Mouse (Mus musculus) B cell, adult 62 days (primary cell): Measurements from ENCODE around the gene Arl11. TPM values are rescaled to one million over a fixed set of nuclear protein-coding genes. Genes with fewer than 3 reads are reported as not detected.

Experiments
- total RNA-seq: library from RNA; stranded (reverse); gene quantifications from 4 replicates; pipeline ENCODE4 v1.2.4, GENCODE M21; 2023

Arl11 gene
- 1.4 to 2.8 TPM (median 2.4 TPM) in 4 replicates for total RNA-seq

DNA sequence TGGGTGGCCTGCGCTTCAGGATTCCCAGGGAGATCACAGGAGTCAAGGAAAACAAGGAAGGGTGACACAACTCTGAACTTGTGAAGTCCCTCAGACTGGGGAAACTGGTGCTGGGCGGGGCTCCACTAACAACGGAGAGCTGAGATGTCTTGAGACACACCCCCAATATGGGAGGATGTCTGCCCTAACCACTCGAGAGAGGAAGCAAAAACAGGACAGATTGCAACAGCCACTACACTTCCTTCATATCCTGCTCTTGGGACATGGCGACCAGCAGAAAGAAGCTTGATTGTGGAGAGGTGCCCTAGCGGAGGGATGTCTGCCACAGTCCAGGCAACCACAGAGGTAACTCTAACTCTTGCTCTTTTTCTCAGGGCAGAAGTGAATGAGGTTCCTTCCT is at the start of gene Arl11:
TSS of gene Arl11 (plus strand) at position 161 of the 400 bp plus-strand sequence.

DNA sequence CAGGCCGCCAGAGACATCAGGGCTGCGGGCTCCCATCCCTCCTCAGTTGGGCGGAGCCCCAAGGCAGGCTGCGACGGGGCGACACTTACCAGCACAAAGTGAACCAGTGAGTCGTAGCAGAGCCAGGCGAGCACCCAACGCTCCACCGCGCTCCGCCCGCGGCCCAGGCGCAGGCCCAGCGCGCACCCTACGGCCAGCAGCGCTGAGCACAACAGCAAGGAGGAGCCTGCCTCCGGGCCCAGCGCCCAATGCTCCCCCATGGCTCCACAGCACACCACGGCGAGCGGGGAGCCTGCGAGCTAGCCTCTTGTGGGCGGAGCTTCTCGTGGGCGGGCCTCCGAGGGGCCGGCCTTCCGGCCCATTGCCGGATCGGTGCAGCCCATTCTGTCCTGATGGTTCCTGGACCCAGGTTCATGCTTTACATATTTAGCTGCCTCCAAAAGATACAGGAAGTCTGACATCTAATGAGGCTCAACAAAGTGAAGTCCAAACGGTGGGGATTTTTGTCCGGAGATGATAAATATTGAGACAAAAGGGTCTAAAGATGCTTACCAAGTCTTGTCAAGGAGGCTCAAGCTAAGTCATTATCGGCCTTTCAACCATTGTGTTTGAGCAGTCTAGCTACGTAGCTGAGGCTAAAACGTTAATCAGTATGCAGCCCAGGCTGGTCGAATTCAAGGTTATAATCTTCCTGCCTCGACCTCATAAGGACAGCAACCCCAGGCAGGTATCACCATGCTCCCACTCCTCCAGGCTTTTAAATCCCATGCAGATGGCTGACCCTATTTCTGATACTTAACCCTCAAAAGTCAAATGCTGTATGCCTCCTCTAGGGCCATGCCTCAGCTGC is 50.8 kb downstream of the Arl11 start, which contains the start of gene Ebpl:
TSS of gene Ebpl (minus strand) at position 309 of the 850 bp plus-strand sequence.

Other genes with a start within 250 kb of the Arl11 start
- 19.1 to 20.5 TPM (median 19.6 TPM) in 4 replicates for gene Sacs, start 171.3 kb upstream of the Arl11 start, total RNA-seq
- not detected in 4 replicates for gene Sgcg, start 51.3 kb upstream of the Arl11 start, total RNA-seq
- 2.8 to 3.5 TPM (median 3.1 TPM) in 4 replicates for gene Ebpl, start 50.7 kb downstream of the Arl11 start, total RNA-seq
- 32.0 to 35.4 TPM (median 32.2 TPM) in 4 replicates for gene Kpna3, start 130.1 kb downstream of the Arl11 start, total RNA-seq
- 7.7 to 11.3 TPM (median 9.0 TPM) in 4 replicates for gene Spryd7, start 247.1 kb downstream of the Arl11 start, total RNA-seq